Mouse (Mus musculus): Measurements from ENCODE around the gene M1ap.

M1ap gene

DNA sequence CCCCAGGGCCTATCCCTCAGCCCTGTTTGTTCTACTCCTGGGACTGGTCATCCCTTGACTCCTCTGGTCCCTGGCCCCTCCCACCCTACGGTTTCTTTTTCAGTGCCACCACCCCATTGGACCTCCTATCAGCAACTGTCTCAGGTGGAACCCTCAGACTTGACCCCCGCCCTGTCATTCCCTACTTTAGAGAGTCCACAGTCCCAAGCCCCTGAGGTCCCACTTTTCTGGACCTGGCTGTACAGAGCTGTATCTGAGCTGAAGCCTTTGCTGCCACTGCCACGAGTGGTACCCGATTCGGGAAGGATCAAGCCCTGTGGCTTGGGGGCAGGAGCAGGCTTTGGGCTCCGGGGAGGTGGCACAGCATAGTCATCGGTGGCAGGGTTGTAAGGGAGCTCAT lies 84.4 kb downstream of the M1ap start:
- in situ Hi-C loops (cut with MboI; ENCODE audit: low sequenced_read_pairs), result no loop called here

DNA sequence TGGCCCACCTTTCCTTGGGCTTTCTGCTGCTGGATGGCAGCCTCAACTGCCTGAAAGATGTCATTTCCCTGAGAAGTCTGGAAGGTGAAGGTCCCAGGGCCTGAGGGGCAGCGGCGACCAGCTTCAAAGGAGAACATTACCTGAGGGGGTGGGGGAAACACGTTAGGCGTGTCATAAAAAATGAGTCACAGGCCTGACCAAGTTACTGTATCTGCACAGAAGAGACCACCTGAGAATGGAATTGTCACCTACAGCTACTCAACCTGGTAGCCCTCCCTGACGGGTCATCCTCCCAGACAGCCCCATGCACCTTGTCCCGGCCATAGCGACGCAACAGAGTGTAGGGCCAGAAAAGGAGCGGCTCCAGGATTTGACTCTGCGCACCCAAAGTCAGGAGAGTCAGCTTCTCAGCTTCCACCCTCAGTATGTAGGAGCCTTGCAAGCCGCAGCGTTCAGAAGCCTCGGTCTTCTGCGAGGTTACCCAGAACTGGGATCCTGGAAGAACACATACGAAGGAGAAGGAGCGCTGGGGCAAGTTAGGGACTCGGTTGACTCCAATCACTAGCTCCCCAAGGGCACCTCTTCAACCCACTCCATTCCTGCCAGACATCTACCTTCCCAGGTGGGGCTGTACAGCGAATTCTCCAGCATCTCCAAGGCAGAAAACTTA lies 85.4 kb downstream of the M1ap start:
- in situ Hi-C loops (cut with MboI; ENCODE audit: low sequenced_read_pairs), result no loop called here

DNA sequence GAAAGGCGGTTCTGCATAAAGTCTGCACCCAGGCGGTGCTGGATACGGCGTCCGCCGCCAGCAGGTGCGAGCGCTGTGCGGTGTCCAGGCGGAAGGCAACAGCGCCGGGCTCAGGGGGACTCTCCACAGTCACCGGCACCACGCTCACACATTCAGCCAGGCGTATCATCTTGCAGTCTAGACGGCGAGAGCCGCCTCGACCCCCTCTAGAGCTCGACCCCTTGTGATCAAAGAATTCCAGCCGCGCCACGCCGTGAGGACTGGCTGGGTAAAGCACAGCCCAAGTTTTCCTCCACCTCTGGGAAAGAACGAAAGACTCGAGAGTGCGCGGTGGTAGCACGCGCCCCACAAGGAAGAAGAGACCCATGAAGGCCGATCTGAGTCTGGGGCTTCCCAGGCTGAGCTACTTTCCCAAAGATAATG lies 86.1 kb downstream of the M1ap start:
- in situ Hi-C loops (cut with MboI; ENCODE audit: low sequenced_read_pairs), result no loop called here

DNA sequence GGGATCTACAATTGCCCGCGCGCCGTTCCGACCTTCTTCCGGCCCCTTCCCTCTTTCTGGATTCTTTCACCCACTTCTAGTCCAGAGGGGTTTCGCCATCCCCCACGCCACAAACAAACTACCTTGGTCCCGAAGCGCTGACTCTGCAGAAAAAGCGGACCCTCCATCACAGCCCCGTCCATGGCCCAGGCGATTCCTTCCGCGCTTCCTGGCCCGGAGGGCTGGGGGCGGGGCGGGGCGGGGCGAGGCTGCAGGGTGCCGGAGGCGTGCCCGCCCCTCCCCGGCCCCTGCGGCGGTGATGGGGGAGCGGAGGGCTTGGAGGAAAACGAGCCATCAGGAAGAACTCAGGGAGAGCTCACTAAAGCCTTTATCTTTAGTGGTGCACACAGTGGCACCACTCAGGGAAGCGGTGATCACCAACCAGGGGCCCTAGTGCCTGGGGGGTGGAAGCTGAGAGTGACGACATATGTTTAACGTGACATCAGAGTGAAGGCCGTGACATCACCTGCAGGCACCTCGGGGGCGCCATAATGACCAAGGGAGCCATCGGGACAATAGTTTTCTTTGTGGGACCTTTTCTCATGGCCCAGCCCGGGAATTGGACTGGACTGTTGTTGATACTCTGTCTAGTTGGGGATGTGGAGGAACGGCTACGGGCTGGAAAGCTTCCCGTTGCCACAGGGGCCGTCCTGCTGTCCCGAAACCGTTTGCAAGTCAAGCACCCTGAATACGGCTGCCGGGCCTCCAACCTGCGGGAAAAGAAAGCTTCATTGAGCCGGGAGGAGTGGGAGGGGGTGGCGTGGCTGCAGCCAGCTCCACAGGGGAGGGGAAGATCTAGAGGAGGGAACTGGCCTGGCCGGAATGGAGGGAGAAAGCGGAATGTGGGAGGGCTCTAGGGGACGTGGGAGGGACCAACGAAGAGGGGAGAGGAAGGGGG lies 86.8 kb downstream of the M1ap start, which contains the start of the genes Dok1 and Loxl3:
Gene Dok1, minus strand, starts transcription at position 223 of the 937 bp plus-strand sequence.
Gene Loxl3, plus strand, starts transcription at position 925 of the 937 bp plus-strand sequence.
- in situ Hi-C loops (cut with MboI; ENCODE audit: low sequenced_read_pairs), result no loop called here

DNA sequence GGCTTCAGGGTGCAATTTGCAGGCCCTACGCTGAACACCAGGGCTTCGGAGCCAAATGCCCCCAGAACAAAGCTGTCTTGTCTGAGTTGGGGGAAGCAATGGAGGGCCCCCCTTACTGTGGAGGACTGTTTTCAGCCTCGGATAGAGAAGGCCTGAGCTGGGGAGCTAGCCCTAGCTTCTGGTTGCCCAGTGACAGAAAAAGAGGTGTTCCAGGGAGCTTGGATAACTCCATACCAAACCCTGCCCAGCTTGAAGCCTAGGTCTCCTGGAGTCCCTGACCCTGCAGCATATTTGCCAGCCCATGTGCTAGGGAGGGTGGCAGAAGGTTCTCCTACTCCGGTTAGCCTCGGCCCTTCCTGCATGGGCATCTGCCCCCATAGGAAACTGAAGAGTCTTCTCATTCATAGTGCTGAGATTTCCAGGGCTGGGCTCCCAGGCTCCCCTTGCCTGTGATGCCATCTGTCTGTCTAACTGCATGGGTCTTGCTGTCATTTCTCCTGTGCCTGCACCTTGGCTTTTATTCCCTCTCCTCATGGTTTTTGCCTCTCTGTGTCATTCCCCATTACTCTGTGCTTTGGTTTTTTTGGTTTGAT lies 87.9 kb downstream of the M1ap start:
- in situ Hi-C loops (cut with MboI; ENCODE audit: low sequenced_read_pairs), result no loop called here

DNA sequence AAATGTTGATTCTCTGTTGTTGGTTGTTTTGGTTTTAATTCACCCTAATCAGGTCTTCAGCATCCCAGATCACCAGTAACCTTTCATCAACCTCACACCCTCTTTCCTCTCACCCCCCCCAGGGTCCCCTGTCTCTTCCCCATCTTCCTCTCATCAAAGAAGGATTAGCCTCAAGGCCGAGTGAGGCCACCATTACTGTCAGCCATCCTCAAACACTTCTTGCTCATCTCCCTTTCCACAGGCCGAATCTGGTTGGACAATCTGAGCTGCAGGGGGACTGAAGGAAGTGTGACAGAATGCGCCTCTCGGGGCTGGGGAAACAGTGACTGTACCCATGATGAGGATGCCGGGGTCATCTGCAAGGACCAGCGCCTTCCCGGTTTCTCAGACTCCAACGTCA lies 90.5 kb downstream of the M1ap start:
- in situ Hi-C loops (cut with MboI; ENCODE audit: low sequenced_read_pairs), result no loop called here

DNA sequence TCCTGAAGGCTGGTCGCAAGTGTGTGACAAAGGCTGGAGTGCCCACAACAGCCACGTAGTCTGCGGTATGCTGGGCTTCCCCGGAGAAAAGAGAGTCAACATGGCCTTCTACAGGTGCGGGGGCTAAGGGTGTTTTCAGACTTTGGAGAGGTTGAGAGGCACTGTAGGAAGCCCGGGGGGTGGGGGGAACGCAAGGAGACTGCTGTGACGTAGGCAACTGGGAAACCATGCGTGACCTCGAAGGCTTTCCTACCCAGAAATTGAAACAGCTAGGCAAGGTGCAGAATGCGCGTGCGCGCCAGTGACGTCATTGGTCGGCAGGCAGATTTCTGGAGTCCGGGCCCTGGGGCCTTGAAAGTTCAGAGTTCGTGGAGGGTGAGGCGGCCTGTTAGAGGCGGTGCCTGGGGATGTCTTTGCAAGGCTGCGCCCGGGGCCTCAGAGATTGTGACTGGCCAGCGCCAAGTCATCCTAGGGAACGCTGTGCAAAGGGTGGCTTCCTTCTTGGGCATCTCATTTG lies 91.9 kb downstream of the M1ap start:
- in situ Hi-C loops (cut with MboI; ENCODE audit: low sequenced_read_pairs), result no loop called here

DNA sequence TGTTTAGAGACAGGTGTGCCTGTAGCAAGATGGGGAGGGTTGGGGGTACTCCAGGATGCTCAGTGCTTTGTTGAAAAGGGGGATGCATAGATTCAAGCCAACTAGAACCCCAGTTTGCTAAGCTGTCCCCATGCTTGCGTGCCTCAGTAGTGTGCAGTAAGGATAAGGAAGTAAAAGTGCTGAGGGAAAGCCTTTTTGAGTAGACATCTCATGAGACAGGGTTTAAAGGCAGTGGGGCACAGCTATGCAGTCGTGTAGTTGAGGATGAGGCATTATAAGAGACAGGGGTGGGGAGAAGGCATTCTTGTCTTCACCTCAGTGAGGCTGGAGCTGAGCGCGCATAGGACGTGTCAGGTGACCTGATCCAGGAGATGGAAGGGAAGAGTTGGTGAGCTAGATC lies 93.9 kb downstream of the M1ap start:
- in situ Hi-C loops (cut with MboI; ENCODE audit: low sequenced_read_pairs), result no loop called here

DNA sequence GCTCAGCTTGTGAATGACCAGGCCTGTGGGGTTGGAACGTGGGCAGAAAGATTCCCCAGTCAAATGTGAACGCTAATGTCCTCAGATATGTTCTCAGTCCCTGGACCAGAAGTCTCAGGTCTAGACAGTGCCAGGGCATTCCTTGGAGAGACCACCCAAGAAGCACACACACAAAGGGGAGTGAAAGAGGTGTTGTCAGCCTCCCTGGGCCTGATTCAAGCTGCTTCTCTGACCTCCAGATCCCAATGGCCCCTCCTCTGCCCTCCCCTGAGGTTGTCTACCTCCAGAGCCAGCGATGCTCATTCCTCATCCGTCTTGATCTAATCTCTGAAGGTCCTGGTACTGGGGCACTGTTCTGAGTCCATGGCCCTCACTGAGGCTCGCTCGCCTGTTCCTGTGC lies 96.9 kb downstream of the M1ap start:
- in situ Hi-C loops (cut with MboI; ENCODE audit: low sequenced_read_pairs), result no loop called here

DNA sequence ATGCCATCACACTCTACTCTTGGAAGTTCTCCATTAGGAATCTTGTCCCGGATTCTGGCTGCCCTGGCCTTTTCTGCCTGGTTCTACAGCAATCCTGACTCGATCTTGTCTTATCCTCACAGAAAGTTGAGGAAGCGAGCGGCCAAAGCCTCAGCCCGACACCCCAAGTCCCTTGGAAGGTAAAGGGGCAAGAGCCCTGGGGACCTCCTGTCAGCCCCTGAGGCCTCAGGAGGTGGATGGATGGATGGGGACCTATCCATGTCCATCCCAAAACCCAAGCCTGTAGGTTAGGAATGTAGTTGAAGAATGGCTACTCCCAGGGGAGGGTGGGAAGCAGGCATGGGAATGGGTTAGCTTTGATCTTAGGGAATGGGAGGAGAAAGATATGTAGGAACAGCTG lies 97.3 kb downstream of the M1ap start:
- in situ Hi-C loops (cut with MboI; ENCODE audit: low sequenced_read_pairs), result no loop called here

DNA sequence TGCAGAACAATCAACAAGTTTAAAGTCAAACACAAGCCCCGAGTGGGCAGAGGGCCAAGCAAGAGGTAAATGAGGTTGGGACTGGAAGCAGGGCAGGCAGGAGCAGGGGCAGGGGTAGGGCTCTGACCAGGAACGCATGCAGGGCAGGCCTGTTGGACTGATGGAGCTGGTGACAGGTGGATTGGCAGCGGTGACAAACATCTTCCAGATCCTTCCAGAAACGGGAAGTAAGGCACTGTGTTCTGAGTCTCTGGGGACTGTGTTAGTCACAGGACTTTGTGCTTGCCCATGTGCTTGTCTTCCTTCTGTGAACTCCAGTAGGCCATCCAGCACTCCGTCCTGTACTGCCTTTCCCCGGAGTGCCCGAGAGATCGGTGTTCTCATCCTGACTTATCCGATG lies 98.0 kb downstream of the M1ap start:
- in situ Hi-C loops (cut with MboI; ENCODE audit: low sequenced_read_pairs), result no loop called here

DNA sequence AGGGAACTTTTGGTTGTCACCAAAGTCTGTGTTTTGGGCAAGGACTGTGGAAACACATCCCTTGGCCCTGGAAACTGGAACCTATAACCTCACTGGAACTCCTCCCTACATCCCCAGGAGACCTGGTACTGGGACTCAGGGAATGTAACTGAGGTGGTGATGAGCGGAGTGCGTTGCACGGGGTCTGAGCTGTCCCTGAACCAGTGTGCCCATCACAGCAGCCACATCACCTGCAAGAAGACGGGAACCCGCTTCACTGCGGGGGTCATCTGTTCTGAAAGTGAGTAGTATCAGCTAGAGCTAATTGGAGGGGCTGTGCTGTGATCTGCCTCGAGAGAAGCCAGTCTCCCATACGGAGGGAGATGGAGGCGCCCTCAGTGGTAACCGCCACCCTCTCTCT lies 102.7 kb downstream of the M1ap start:
- in situ Hi-C loops (cut with MboI; ENCODE audit: low sequenced_read_pairs), result no loop called here

DNA sequence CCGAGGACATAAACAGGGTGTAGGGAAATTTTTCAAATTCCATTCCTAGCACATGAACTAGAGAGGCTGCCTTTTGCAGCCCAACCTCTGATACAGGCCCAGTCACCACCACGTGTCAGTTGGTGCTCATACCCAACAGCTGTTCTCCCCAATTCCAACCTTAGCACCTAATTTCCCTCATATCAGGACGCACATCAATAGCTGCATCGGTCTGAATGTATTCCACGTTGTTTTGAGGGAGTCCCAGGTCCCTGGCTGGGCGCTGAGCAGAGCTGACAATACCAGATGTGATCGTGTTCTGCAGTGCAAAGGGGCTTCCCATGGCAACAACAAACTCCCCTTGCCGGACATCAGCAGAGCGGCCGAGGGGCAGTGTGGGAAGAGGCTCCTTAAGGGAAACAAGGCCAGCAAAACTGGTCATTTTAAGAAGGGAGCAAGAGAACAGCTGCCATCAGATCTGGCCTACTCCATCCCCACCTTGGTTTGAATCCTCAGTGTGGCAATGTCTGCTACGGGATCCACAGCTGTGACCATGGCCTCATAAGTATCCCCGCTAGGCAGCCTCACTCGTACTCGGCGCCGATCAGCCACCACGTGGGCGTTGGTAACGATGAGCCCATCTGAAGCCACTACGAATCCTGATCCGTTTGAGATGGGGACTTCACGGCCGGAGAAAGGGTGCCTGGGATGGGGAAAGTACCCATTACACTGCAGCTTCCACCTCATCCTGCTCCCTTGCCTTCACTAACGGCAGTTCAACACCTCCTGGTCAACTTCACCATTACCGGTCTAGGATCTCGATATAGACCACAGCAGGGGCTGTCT lies 106.6 kb downstream of the M1ap start:
- in situ Hi-C loops (cut with MboI; ENCODE audit: low sequenced_read_pairs), result loop anchor here (10.0 kb wide), 1 partner anchor 49 kb away; no protein-coding TSS in a partner anchor

DNA sequence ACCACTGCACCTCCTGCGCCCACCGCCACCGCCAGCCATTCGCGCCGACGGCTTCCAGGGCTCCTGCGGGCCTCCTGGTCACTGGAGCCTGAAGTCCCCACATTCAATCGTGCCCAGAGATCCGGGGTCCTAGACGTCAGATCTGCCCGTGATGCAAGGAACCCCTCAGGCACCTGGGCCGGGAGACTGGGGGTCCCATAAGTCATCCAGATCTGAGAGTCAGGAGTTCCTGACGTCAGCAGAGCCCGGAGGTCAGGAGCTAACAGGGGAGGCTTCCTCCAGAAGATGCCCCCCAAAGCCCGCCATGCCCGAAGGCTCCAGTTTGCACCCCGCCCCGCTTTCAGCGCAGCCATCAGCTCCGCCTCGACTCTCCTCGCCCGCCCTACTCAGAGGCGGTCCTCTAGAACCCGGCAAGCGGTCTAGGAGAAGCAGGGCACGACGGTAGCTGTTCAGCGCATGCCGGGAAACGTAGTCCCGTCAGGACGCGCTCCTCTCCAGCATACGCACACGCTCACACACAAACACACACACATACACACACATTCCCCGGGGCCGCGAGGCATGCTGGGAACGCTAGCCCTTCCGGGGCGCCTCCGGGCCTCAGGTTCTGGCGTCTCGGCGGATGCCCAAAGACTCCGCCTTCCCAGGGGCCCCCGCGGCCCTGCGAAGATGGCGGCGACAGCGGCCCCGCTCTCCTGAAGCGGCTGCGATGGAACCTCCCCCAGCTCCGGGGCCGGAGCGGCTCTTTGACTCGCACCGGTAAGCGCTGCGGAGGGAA lies 107.6 kb downstream of the M1ap start, which contains the start of gene Aup1:
Gene Aup1, plus strand, starts transcription at position 448 of the 778 bp plus-strand sequence.
- in situ Hi-C loops (cut with MboI; ENCODE audit: low sequenced_read_pairs), result loop anchor here (10.0 kb wide), 1 partner anchor 49 kb away; no protein-coding TSS in a partner anchor

DNA sequence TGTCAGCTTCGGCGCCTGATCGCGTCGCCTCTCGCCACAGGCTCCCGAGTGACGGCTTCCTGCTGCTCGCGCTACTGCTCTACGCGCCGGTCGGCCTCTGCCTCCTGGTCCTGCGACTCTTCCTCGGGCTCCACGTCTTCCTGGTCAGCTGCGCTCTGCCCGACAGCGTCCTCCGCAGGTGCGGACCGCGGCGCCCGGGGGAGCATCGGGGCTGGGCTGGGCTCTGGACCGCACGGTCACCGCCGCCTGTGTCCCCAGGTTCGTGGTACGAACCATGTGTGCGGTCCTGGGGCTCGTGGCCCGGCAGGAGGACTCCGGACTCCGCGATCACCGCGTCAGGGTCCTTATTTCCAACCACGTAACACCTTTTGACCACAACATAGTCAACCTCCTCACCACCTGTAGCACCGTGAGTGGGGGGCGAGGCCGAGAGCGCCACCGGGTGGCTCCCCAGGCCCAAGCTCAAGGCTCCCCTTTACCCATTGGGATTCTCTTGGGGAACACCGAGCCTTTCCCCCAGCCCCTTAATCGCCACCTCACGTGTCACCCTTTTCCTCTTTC lies 108.2 kb downstream of the M1ap start, which contains the start of gene Htra2:
Gene Htra2, minus strand, starts transcription at position 403 of the 561 bp plus-strand sequence.
- in situ Hi-C loops (cut with MboI; ENCODE audit: low sequenced_read_pairs), result loop anchor here (10.0 kb wide), 1 partner anchor 50 kb away; no protein-coding TSS in a partner anchor

DNA sequence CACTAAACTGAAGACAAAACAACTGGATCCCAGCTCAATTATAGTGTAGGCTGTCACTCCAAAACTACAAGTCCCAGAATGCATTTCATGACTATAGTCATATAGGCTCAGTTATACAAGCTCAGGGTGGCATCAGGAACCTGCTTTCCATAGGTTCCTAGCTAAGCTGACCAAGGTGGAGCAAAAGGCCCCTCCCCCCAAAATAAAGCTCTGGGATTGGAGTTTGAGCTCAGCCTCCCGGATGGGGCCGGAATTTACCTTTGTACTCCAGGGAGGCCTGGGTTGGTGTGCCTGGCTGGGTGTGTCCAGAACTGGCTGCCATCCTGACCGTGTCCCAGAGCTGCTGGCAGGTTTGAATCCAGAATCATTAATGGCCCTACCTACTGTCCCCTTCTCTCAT lies 111.1 kb downstream of the M1ap start, which contains the start of gene Dqx1:
Gene Dqx1, plus strand, starts transcription at position 55 of the 400 bp plus-strand sequence.
- in situ Hi-C loops (cut with MboI; ENCODE audit: low sequenced_read_pairs), result loop anchor here (10.0 kb wide), 1 partner anchor 53 kb away; no protein-coding TSS in a partner anchor

DNA sequence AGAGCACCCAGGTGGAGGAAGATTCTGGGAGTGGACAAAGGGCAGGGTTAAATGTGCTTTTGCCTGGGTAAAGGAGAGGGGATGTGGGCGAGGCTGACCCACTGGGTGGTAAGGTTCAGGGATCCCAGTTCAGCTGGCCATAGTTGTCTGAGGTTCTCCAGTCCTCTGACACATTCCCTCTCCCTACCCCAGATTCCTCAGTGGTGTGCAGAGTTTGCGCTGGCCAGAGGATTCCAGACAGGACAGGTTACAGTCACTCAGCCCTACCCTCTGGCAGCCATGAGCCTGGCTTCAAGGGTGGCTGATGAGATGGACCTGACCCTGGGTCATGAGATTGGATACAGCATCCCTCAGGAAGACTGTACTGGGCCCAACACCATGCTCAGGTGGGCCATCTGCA lies 112.0 kb downstream of the M1ap start:
- in situ Hi-C loops (cut with MboI; ENCODE audit: low sequenced_read_pairs), result loop anchor here (10.0 kb wide), 1 partner anchor 54 kb away; no protein-coding TSS in a partner anchor

DNA sequence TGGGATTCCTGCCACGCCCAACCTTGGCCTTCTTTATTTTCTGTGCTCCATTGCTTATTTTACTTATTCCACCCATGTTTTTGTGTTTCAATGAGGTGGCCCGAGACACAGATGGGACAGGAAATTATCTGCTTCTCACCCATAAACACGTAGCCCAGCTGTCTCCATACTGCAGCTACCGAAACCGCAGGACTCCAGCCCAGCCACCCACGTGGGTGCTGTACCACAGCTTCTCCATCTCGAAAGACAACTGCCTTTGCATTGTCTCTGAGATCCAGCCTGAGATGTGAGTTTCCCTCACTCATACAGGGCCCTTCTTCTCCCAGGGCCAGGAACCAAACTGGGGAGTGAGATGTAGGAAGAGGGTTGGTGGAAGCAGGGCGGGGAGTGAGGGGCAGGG lies 119.3 kb downstream of the M1ap start:
- in situ Hi-C loops (cut with MboI; ENCODE audit: low sequenced_read_pairs), result no loop called here

DNA sequence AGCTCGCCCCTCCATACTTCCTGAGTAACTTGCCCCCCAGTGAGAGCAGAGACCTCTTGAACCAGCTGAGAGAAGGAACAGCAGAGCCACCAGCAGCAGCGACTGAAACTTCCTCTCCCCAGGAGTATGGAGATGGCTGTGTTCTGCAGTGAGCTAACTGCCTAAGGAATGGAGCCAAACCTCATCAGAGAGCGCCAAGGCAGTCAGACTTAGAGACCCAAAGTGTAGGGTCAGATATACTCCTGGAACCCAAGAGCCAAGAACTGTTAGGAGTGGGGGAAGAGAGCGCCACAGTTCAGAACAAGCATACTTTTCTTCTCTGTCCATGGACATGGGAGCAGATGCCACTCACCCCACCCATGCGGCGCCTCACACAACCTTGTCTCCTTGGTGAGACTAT lies 119.7 kb downstream of the M1ap start:
- in situ Hi-C loops (cut with MboI; ENCODE audit: low sequenced_read_pairs), result no loop called here
